Mouse (Mus musculus) megakaryocyte-erythroid progenitor cell, adult 5 weeks (primary cell): Measurements from ENCODE around the gene Pde1c. TPM values are rescaled to one million over a fixed set of nuclear protein-coding genes. Genes with fewer than 3 reads are reported as not detected.

Source experiments
- polyA plus RNA-seq: library from polyadenylated mRNA; stranded (reverse); fragments of >175 nt; gene quantifications from 2 replicates; pipeline ENCODE4 v1.2.3, GENCODE M21; 2012

Gene Pde1c
- polyA plus RNA-seq = 0.12 and 0.18 TPM in 2 replicates

GRCm38 (mm10) chr6:56568470-56569372, at the start of gene Pde1c:
Gene Pde1c, minus strand, starts transcription at chr6:56569103.

Other genes with a start within 250 kb of the Pde1c start
- 1.3 TPM in 2 replicates for gene Lsm5, start 135.6 kb upstream of the Pde1c start, polyA plus RNA-seq
- gene Avl9, start 145.8 kb upstream of the Pde1c start, polyA plus RNA-seq = 11.2 and 13.8 TPM in 2 replicates
- gene Kbtbd2, start 228.7 kb upstream of the Pde1c start, polyA plus RNA-seq = 5.6 and 7.5 TPM in 2 replicates